Mouse (Mus musculus) ES-E14 (cell line): ENCODE results near the gene Cyfip2. TPM values are rescaled to one million over a fixed set of nuclear protein-coding genes. Genes with fewer than 3 reads are reported as not detected.

Experiments used
- DNase-seq: peaks from one replicate; pipeline ENCODE4 v3.0.0-alpha.2; 2013; ENCODE audit warnings: low read depth, low spot score
- H3K27ac ChIP-seq: 2 replicates; pipeline ENCODE4 v1.5.1; 2012; ENCODE audit warnings: low read depth, mild to moderate bottlenecking, low read length, moderate library complexity, mixed read lengths; ENCODE audit not compliant: poor library complexity, insufficient read depth, severe bottlenecking
- H3K36me3 ChIP-seq: 2 replicates; pipeline ENCODE4 v1.6.1; 2012; ENCODE audit warnings: mild to moderate bottlenecking, low read length, moderate library complexity, mixed read lengths; ENCODE audit not compliant: control insufficient read depth, poor library complexity, insufficient read depth, severe bottlenecking
- H3K4me1 ChIP-seq, 2 experiments: fragments of 150-350 bp in 1 of 2; sonication (generic) in 1 of 2; 2 replicates each; pipeline ENCODE4 v1.6.1; 2012; ENCODE audit warnings: low read length in 2 of 2, mild to moderate bottlenecking in 1 of 2, mixed read lengths in 1 of 2; ENCODE audit not compliant: control insufficient read depth in 2 of 2, insufficient read depth in 2 of 2, poor library complexity in 1 of 2
- H3K4me3 ChIP-seq, 2 experiments: fragments of 150-350 bp in 1 of 2; sonication (generic) in 1 of 2; 2 replicates each; pipeline ENCODE4 v1.5.1; 2012; ENCODE audit warnings: low read length in 2 of 2, low read depth in 1 of 2, mild to moderate bottlenecking in 1 of 2, mixed read lengths in 1 of 2; ENCODE audit not compliant: insufficient read depth in 1 of 2, poor library complexity in 1 of 2, severe bottlenecking in 1 of 2
- H3K9ac ChIP-seq: 2 replicates; pipeline ENCODE4 v1.6.1; 2012; ENCODE audit warnings: low read depth, mild to moderate bottlenecking, low read length, mixed read lengths; ENCODE audit not compliant: poor library complexity, insufficient read depth, severe bottlenecking
- H3K9me3 ChIP-seq: fragments of 150-350 bp; sonication (generic); 2 replicates; pipeline ENCODE4 v1.6.1; 2012; ENCODE audit warnings: low read depth, mild to moderate bottlenecking, low read length; ENCODE audit not compliant: control insufficient read depth, insufficient read depth
- CHD2 ChIP-seq: IDR thresholded peaks from 2 replicates; pipeline ENCODE4 v1.6.1; 2014; ENCODE audit warnings: mild to moderate bottlenecking, low read depth, low read length, inconsistent platforms
- HCFC1 ChIP-seq: IDR thresholded peaks from 2 replicates; pipeline ENCODE4 v1.6.1; 2012; ENCODE audit warnings: low read length, inconsistent platforms, borderline replicate concordance; ENCODE audit not compliant: insufficient read depth
- MAFK ChIP-seq: IDR thresholded peaks from 2 replicates; pipeline ENCODE4 v1.6.1; 2014; ENCODE audit warnings: mild to moderate bottlenecking, low read depth, low read length, inconsistent platforms; ENCODE audit not compliant: insufficient read depth
- ZC3H11A ChIP-seq: IDR thresholded peaks from 2 replicates; pipeline ENCODE4 v1.6.1; 2012; ENCODE audit warnings: low read depth, mild to moderate bottlenecking, inconsistent platforms, low read length, borderline replicate concordance
- ZNF384 ChIP-seq: IDR thresholded peaks from 2 replicates; pipeline ENCODE4 v1.6.1; 2012; ENCODE audit warnings: low read depth, low read length, inconsistent platforms
- in situ Hi-C, 2 experiments: fragments of 600-800 bp; cut with MboI; formaldehyde crosslinking; loops; one replicate each; pipeline ENCODE4 v1.15.1; 2025; ENCODE audit warnings: low sequenced_read_pairs in 2 of 2, inconsistent platforms in 1 of 2; ENCODE audit not compliant: unreplicated experiment in 2 of 2
- total RNA-seq: library from RNA; depleted of rRNA; stranded (reverse); fragments of 300-350 nt; gene quantifications from 2 replicates; pipeline ENCODE4 v1.2.3, GENCODE M21; 2012

Cyfip2 gene
- total RNA-seq, 1 experiment, result 7.4 TPM

- in situ Hi-C loops, result no loop called here
- TF ChIP-seq MAFK (no peak), ZC3H11A (no peak), ZNF384 (no peak), HCFC1 (no peak), CHD2 (no peak)
- H3K9ac ChIP-seq, result no peak overlapping the region
Measured at GRCm38 (mm10) chr11:46172128-46172527, 140.5 kb downstream of the Cyfip2 start.

GRCm38 (mm10) chr11:46169908-46170307 is 142.8 kb downstream of the Cyfip2 start:
- no peaks in the 10 kb centered on the region for H3K4me1 ChIP-seq
- no peak for DNase-seq
- TF ChIP-seq CHD2, result no peak
- H3K4me3 ChIP-seq, result no peak overlapping the region
- no peaks in the 10 kb centered on the region for H3K9me3 ChIP-seq
- H3K36me3 ChIP-seq, result no peaks in the 10 kb centered on the region
- no peak overlapping the region for H3K9ac ChIP-seq
- no peak overlapping the region for H3K27ac ChIP-seq
- in situ Hi-C loops, result no loop called here

More at GRCm38 (mm10) chr11:46172128-46172527, 140.5 kb downstream of the Cyfip2 start:
- Histone ChIP-seq H3K36me3 (no peaks in the 10 kb centered on the region), H3K4me1 (no peaks in the 10 kb centered on the region), H3K9me3 (no peaks in the 10 kb centered on the region), H3K27ac (no peak overlapping the region), H3K4me3 (no peak overlapping the region)
- no peak for DNase-seq

- no peak overlapping the region for H3K27ac ChIP-seq
- H3K9ac ChIP-seq, result no peak overlapping the region
- DNase-seq, result no peak
- no peak overlapping the region for H3K4me3 ChIP-seq
- in situ Hi-C loops, result no loop called here
- H3K9me3 ChIP-seq, result no peaks in the 10 kb centered on the region
- peaks cover 0 to 1% of the 10 kb centered on the region in 2 experiments; a peak in 1 of 4 replicates for H3K4me1 ChIP-seq
- no peaks in the 10 kb centered on the region for H3K36me3 ChIP-seq
- no peak for TF ChIP-seq HCFC1
- no peak for TF ChIP-seq MAFK
- TF ChIP-seq ZNF384, result no peak
- no peak for TF ChIP-seq ZC3H11A
- TF ChIP-seq CHD2, result no peak
Measured at GRCm38 (mm10) chr11:46168506-46168905, 144.2 kb downstream of the Cyfip2 start.

- no peak for TF ChIP-seq ZC3H11A
- TF ChIP-seq CHD2, result no peak
- TF ChIP-seq HCFC1, result no peak
- TF ChIP-seq MAFK, result no peak
- no peak for TF ChIP-seq ZNF384
- in situ Hi-C loops, result no loop called here
- Histone ChIP-seq H3K27ac (no peak within 1 kb of the TSS), H3K4me3 (peak within 1 kb of the TSS; percentile 68 to 76), H3K9me3 (no peaks in the 10 kb centered on the region), H3K4me1 (peaks cover 0 to 1% of the 10 kb centered on the region in 2 experiments; a peak in 1 of 4 replicates), H3K36me3 (no peaks in the 10 kb centered on the region), H3K9ac (peak within 1 kb of the TSS; percentile 34)
- DNase-seq, result peak; percentile 19
Measured at GRCm38 (mm10) chr11:46165866-46166585, 146.6 kb downstream of the Cyfip2 start, which contains the start of gene Nipal4. Nipal4 (minus strand) TSS chr11:46166508.

GRCm38 (mm10) chr11:46157462-46157861 is 155.2 kb downstream of the Cyfip2 start:
- in situ Hi-C loops, result no loop called here

More at GRCm38 (mm10) chr11:46157462-46157861, 155.2 kb downstream of the Cyfip2 start:
- TF ChIP-seq ZNF384, result no peak
- Histone ChIP-seq H3K4me3 (no peak overlapping the region), H3K9me3 (no peaks in the 10 kb centered on the region), H3K36me3 (no peaks in the 10 kb centered on the region), H3K4me1 (no peaks in the 10 kb centered on the region), H3K9ac (no peak overlapping the region), H3K27ac (no peak overlapping the region)
- no peak for DNase-seq
